In genomic region chr16:59409341-59409748, GRCm38 (mm10) we compare ENCODE assay signal across 19 mouse cellular contexts. TPM values are rescaled to one million over a fixed set of nuclear protein-coding genes. Genes with fewer than 3 reads are reported as not detected.
DNase-seq lines count a peak whose midpoint lies in the region; ATAC-seq lines count a peak whose summit lies in the region.
"Had no signal": no experiment of that assay in that cellular context is flagged by ENCODE, and none has a peak within 500 bp of the region (broad histone marks: within the 10 kb centered on the region; RNA-seq: fewer than 3 reads in every experiment).

No protein-coding gene starts in this region.

- ATAC-seq in forebrain, embryonic 14.5 days = peak; percentile 44; the same call in 1 of the 2 replicates
- peak; percentile 25; the same call in 1 of the 2 replicates for ATAC-seq in hindbrain, embryonic 16.5 days
- ATAC-seq in neural tube, embryonic 12.5 days (ENCODE audit: low FRiP score, low read depth) = peak; percentile 82

- no peak overlapping the region for H3K27ac ChIP-seq in forebrain, embryonic 14.5 days (ENCODE audit: low read depth, low read length)
- H3K27ac ChIP-seq in hindbrain, embryonic 16.5 days (ENCODE audit: low read depth, low read length) = no peak overlapping the region
- no peak overlapping the region for H3K27ac ChIP-seq in neural tube, embryonic 12.5 days
- no peak overlapping the region for H3K27ac ChIP-seq in limb, embryonic 10.5 days
- H3K27ac ChIP-seq: limb, embryonic 15.5 days; stomach, embryonic 15.5 days had no signal

- WGBS in forebrain, embryonic 14.5 days = 54% methylated on average over 15 of the region's 15 CpGs
- WGBS in hindbrain, embryonic 16.5 days = 51% methylated on average over 15 of the region's 15 CpGs
- WGBS in neural tube, embryonic 12.5 days = 40% methylated on average over 15 of the region's 15 CpGs
- 72% methylated on average over 15 of the region's 15 CpGs for WGBS in limb, embryonic 10.5 days

- no peak overlapping the region for H3K4me3 ChIP-seq in forebrain, embryonic 14.5 days (ENCODE audit: low read depth, low read length)
- no peak overlapping the region for H3K4me3 ChIP-seq in hindbrain, embryonic 16.5 days (ENCODE audit: low read length)
- H3K4me3 ChIP-seq in neural tube, embryonic 12.5 days = no peak overlapping the region
- no peak overlapping the region for H3K4me3 ChIP-seq in limb, embryonic 10.5 days
- H3K4me3 ChIP-seq: limb, embryonic 15.5 days; megakaryocyte, embryonic 14.5 days; stomach, embryonic 15.5 days had no signal

- H3K36me3 ChIP-seq in forebrain, embryonic 14.5 days (ENCODE audit: control insufficient read depth, insufficient read depth, low read length) = no peaks in the 10 kb centered on the region
- no peaks in the 10 kb centered on the region for H3K36me3 ChIP-seq in hindbrain, embryonic 16.5 days (ENCODE audit: control insufficient read depth, insufficient read depth, low read length)
- no peaks in the 10 kb centered on the region for H3K36me3 ChIP-seq in neural tube, embryonic 12.5 days
- H3K36me3 ChIP-seq in limb, embryonic 10.5 days = no peaks in the 10 kb centered on the region
- H3K36me3 ChIP-seq: limb, embryonic 15.5 days; stomach, embryonic 15.5 days had no signal

- peaks cover 4% of the 10 kb centered on the region; the same call in 1 of the 2 replicates for H3K4me1 ChIP-seq in forebrain, embryonic 14.5 days (ENCODE audit: control insufficient read depth, insufficient read depth, low read length)
- no peaks in the 10 kb centered on the region for H3K4me1 ChIP-seq in hindbrain, embryonic 16.5 days (ENCODE audit: control insufficient read depth, insufficient read depth, low read depth, low read length)
- H3K4me1 ChIP-seq in neural tube, embryonic 12.5 days = no peaks in the 10 kb centered on the region
- no peaks in the 10 kb centered on the region for H3K4me1 ChIP-seq in limb, embryonic 10.5 days
- H3K4me1 ChIP-seq: limb, embryonic 15.5 days; megakaryocyte, embryonic 14.5 days; stomach, embryonic 15.5 days had no signal

- peak; percentile 41 for DNase-seq in embryo, embryonic 11 days
- no peak for DNase-seq in embryo, embryonic 10 days (ENCODE audit: low spot score)
- DNase-seq in forebrain, embryonic 14.5 days (ENCODE audit: low spot score) = peak; percentile 28
- no peak for DNase-seq in kidney, postnatal 25 days
- DNase-seq in limb, embryonic 10.5 days (ENCODE audit: low spot score) = no peak
- DNase-seq in frontal cortex, postnatal 10 days (ENCODE audit: low spot score in 2 of 2) = no peak
- DNase-seq: adrenal gland, postnatal 25 days; cerebellum, postnatal 36 days; gastrocnemius, postnatal 36 days; kidney, postnatal 36 days; lung, embryonic 14.5 days; right cerebral cortex, postnatal 4 days had no signal

- no peaks in the 10 kb centered on the region for H3K27me3 ChIP-seq in forebrain, embryonic 14.5 days (replicated peaks; ENCODE audit: control insufficient read depth, insufficient read depth, low read length)
- H3K27me3 ChIP-seq in hindbrain, embryonic 16.5 days (replicated peaks; ENCODE audit: control insufficient read depth, insufficient read depth, low read length) = no peaks in the 10 kb centered on the region
- no peaks in the 10 kb centered on the region for H3K27me3 ChIP-seq in neural tube, embryonic 12.5 days (replicated peaks)
- no peaks in the 10 kb centered on the region for H3K27me3 ChIP-seq in limb, embryonic 10.5 days (ENCODE audit: low read depth, poor library complexity, severe bottlenecking)
- H3K27me3 ChIP-seq: limb, embryonic 15.5 days; megakaryocyte, embryonic 14.5 days; stomach, embryonic 15.5 days had no signal

- H3K4me2 ChIP-seq in forebrain, embryonic 14.5 days (ENCODE audit: low read length) = 0 out of 2 replicates have a peak overlapping the region, but pooled peaks have one; percentile 3
- peak overlapping the region; percentile 32 for H3K4me2 ChIP-seq in hindbrain, embryonic 16.5 days (ENCODE audit: low read length)
- H3K4me2 ChIP-seq in neural tube, embryonic 12.5 days (replicated peaks) = peak overlapping the region; percentile 36; the same call in 1 of the 2 replicates
- H3K4me2 ChIP-seq: limb, embryonic 15.5 days; lung, embryonic 14.5 days; stomach, embryonic 15.5 days had no signal

- H3K9me3 ChIP-seq in forebrain, embryonic 14.5 days (replicated peaks; ENCODE audit: control insufficient read depth, low read length) = no peaks in the 10 kb centered on the region
- no peaks in the 10 kb centered on the region for H3K9me3 ChIP-seq in hindbrain, embryonic 16.5 days (ENCODE audit: control insufficient read depth, low read length)
- no peaks in the 10 kb centered on the region for H3K9me3 ChIP-seq in neural tube, embryonic 12.5 days
- no peaks in the 10 kb centered on the region for H3K9me3 ChIP-seq in limb, embryonic 10.5 days (replicated peaks)
- H3K9me3 ChIP-seq: limb, embryonic 15.5 days; stomach, embryonic 15.5 days had no signal

- no peak overlapping the region for H3K9ac ChIP-seq in forebrain, embryonic 14.5 days (ENCODE audit: low read length)
- H3K9ac ChIP-seq in hindbrain, embryonic 16.5 days (ENCODE audit: low read depth, low read length) = no peak overlapping the region
- H3K9ac ChIP-seq in neural tube, embryonic 12.5 days = no peak overlapping the region
- H3K9ac ChIP-seq: limb, embryonic 15.5 days; lung, embryonic 14.5 days; stomach, embryonic 15.5 days had no signal

RNA-seq across cellular contexts. Expression of gene Gabrr3, which starts 2.2 kb away (rescaled TPM):
- 0.05 TPM in 1 of 2 replicates, not detected in the other for polyA plus RNA-seq in forebrain, embryonic 14.5 days (2014; fragmentation: Nextera tagmentation; extraction: Ambion mirVana)
- not detected in 2 replicates for polyA plus RNA-seq in hindbrain, embryonic 16.5 days (2015; fragmentation: Nextera tagmentation; extraction: Ambion mirVana)
- polyA plus RNA-seq in neural tube, embryonic 12.5 days (2016; fragmentation: Nextera tagmentation; extraction: Ambion mirVana) = 0.06 TPM in 1 of 2 replicates, not detected in the other
- polyA plus RNA-seq in limb, embryonic 10.5 days (2016; fragmentation: Nextera tagmentation; extraction: Ambion mirVana) = 0.11 and 0.19 TPM in 2 replicates
- polyA plus RNA-seq: heart, embryonic 16.5 days; limb, embryonic 15.5 days; lung, embryonic 14.5 days; stomach, embryonic 15.5 days had no signal

RNA-seq across cellular contexts. Expression of gene Olfr209, which starts 45.6 kb away (rescaled TPM):
- not detected in 2 replicates for polyA plus RNA-seq in forebrain, embryonic 14.5 days (2014; fragmentation: Nextera tagmentation; extraction: Ambion mirVana)
- polyA plus RNA-seq in hindbrain, embryonic 16.5 days (2015; fragmentation: Nextera tagmentation; extraction: Ambion mirVana) = not detected in 2 replicates
- not detected in 2 replicates for polyA plus RNA-seq in neural tube, embryonic 12.5 days (2016; fragmentation: Nextera tagmentation; extraction: Ambion mirVana)
- polyA plus RNA-seq in limb, embryonic 10.5 days (2016; fragmentation: Nextera tagmentation; extraction: Ambion mirVana) = not detected in 2 replicates
- polyA plus RNA-seq: heart, embryonic 16.5 days; intestine, embryonic 14.5 days; limb, embryonic 15.5 days; lung, embryonic 14.5 days; stomach, embryonic 15.5 days had no signal

Comparison
In these comparisons a context has a peak if more than half of its experiments do, and no peak if none do; other contexts are left out.
1. DNase-seq: peak in embryo, embryonic 11 days (single experiment) and forebrain, embryonic 14.5 days (single experiment); none in embryo, embryonic 10 days (single experiment), kidney, postnatal 25 days (0 of 2), limb, embryonic 10.5 days (single experiment) and frontal cortex, postnatal 10 days (0 of 2).
2. ATAC-seq: peak in every context shown above with its lines; median percentile 82 in neural tube, embryonic 12.5 days; 44 in forebrain, embryonic 14.5 days; 25 in hindbrain, embryonic 16.5 days.
3. Peak in every context shown above with its lines, with median percentiles within 50 percentile points of each other: H3K4me2 ChIP-seq.